Mouse (Mus musculus) kidney, adult 2 months (tissue): ENCODE data around the gene Wasf1. TPM values are rescaled to one million over a fixed set of nuclear protein-coding genes. Genes with fewer than 3 reads are reported as not detected.

Experiments used
- DNase-seq: peaks from one replicate; pipeline ENCODE4 v3.0.0; 2021
- H3K27ac ChIP-seq: fragments of 200-500 bp; 2 replicates; pipeline ENCODE4 v1.5.1; 2012; ENCODE audit warnings: low read depth, low read length, control low read depth, inconsistent platforms; ENCODE audit not compliant: insufficient read depth
- H3K27me3 ChIP-seq: fragments of 200-500 bp; replicated peaks from 2 replicates; pipeline ENCODE4 v1.6.1; 2012; ENCODE audit warnings: mild to moderate bottlenecking, moderate library complexity, low read length, inconsistent platforms; ENCODE audit not compliant: control insufficient read depth, insufficient read depth
- H3K36me3 ChIP-seq: fragments of 200-500 bp; 2 replicates; pipeline ENCODE4 v1.6.1; 2012; ENCODE audit warnings: mild to moderate bottlenecking, moderate library complexity, low read length, inconsistent platforms; ENCODE audit not compliant: control insufficient read depth, insufficient read depth
- H3K4me1 ChIP-seq: fragments of 200-500 bp; 2 replicates; pipeline ENCODE4 v1.6.1; 2011; ENCODE audit warnings: low read length; ENCODE audit not compliant: control insufficient read depth, insufficient read depth
- H3K4me3 ChIP-seq: fragments of 200-500 bp; 2 replicates; pipeline ENCODE4 v1.5.1; 2011; ENCODE audit warnings: mild to moderate bottlenecking, low read depth, low read length, control low read depth; ENCODE audit not compliant: insufficient read depth
- CTCF ChIP-seq: fragments of 200-500 bp; conservative IDR thresholded peaks from 2 replicates; pipeline ENCODE4 v1.5.1; 2011; ENCODE audit warnings: low read depth, mild to moderate bottlenecking, control low read depth, low read length, moderate library complexity, mixed read lengths; ENCODE audit not compliant: insufficient read depth, insufficient read length
- POLR2A ChIP-seq: fragments of 200-500 bp; IDR thresholded peaks from one replicate; pipeline ENCODE4 v1.6.1; 2011; ENCODE audit warnings: low read depth, low read length, control low read depth
- WGBS: fragments of 180-500 bp; shearing (Covaris S2); methylation state at CpG from one replicate; pipeline ENCODE4 v1.1.7; 2018; 5-methylcytosine and 5-hydroxymethylcytosine counted together
- polyA plus RNA-seq: library from polyadenylated mRNA; depleted of rRNA; stranded (reverse); fragments of >200 nt; gene quantifications from 2 replicates; pipeline ENCODE4 v1.2.3, GENCODE M21; 2012

Gene Wasf1
- polyA plus RNA-seq, 1 experiment: 1.4 TPM

DNA sequence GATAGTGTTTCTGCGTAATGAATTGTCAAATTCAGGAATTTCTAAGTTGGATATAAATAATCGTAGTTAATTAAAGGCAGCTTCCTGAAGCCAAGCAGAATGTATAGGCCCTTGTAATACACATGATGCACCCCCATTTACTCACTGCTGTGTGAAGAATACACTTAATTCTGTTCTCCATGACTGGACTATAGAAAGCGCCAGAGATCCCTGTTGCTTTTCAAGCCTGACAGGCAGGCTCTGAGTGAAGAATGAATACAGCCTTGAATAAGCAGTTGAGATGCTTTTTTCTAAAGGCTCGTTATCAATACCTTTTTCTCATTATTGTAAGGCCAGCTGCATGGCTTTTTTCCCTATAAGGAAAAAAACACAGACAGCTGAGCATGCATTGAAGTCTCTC is 59.4 kb downstream of the Wasf1 start:
- Histone ChIP-seq H3K36me3 (no peaks in the 10 kb centered on the region), H3K27ac (no peak overlapping the region), H3K4me1 (no peaks in the 10 kb centered on the region), H3K27me3 (no peaks in the 10 kb centered on the region), H3K4me3 (no peak overlapping the region)
- DNase-seq: no peak
- no peak for TF ChIP-seq POLR2A
- TF ChIP-seq CTCF: no peak
- WGBS: 89% methylated on average over 4 of the region's 4 CpGs

DNA sequence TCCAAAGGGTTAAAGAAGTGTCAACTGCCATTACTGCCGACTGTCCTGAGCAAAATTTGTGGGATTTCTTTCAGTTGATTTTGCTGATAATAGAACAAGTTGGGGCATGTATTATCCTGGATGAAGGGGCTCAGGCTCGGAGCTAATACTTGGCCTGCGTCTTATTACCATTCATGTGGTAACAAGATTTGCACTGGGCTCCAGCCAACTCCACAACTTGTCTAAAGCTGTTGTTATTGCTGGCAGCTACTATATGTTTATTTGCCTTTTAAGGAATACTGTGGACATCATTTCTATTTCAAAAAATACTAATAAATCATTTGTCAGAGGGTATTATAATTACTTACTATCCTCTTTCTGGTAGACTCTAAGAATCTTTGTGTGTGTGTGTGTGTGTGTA is 66.9 kb downstream of the Wasf1 start:
- 65% methylated on average over 3 of the region's 3 CpGs for WGBS
- TF ChIP-seq POLR2A (no peak), CTCF (no peak)

DNA sequence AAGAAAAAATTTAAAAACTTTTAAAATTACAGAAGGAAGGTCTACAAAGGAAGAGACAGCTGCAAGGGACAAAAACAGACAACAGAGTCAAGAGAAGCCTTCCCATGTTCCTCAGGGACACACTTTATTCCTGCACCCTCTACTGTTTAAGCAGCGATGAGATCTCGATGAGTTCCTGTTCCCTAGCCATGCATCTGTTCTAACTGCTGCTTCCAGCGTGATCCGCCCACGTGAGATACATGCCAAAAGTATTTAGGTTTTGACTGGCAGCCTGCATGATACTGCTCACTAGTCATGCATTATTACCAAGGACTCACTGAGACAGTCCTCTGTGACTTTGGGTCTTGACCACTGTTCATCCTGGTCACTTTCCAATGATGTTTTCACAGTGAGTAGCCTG is 72.9 kb downstream of the Wasf1 start:
- TF ChIP-seq CTCF (no peak), POLR2A (no peak)
- H3K4me3 ChIP-seq: no peak overlapping the region
- H3K27me3 ChIP-seq: no peaks in the 10 kb centered on the region
- no peaks in the 10 kb centered on the region for H3K4me1 ChIP-seq
- no peaks in the 10 kb centered on the region for H3K36me3 ChIP-seq
- 88% methylated on average over 5 of the region's 5 CpGs for WGBS
- no peak for DNase-seq
- no peak overlapping the region for H3K27ac ChIP-seq

More for the DNA sequence above, 66.9 kb downstream of the Wasf1 start:
- Histone ChIP-seq H3K4me1 (no peaks in the 10 kb centered on the region), H3K4me3 (no peak overlapping the region), H3K27ac (no peak overlapping the region), H3K27me3 (no peaks in the 10 kb centered on the region), H3K36me3 (no peaks in the 10 kb centered on the region)
- no peak for DNase-seq

DNA sequence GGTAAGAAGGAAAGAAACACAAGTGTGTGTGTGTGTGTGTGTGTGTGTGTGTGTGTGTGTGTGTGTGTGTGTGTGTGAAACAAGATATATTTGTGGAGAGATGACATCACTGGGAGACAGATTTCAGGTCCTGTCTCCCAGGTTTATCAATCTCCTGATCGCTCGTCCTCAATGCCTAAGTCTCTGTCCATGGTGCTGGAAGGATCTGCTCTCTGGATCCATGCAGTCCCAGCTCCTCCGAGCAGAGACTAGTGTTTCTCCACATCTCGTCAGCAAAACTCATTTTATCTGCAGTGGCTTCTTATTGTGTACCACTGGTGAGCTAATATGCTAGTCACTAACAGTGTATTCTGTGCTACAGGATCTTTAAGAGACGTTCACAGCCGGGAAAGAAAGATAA is 78.1 kb downstream of the Wasf1 start:
- Histone ChIP-seq H3K27ac (no peak overlapping the region), H3K36me3 (no peaks in the 10 kb centered on the region), H3K4me1 (no peaks in the 10 kb centered on the region), H3K27me3 (no peaks in the 10 kb centered on the region), H3K4me3 (no peak overlapping the region)
- TF ChIP-seq CTCF (no peak), POLR2A (no peak)
- WGBS: 39% methylated on average over 6 of the region's 6 CpGs
- DNase-seq: no peak

DNA sequence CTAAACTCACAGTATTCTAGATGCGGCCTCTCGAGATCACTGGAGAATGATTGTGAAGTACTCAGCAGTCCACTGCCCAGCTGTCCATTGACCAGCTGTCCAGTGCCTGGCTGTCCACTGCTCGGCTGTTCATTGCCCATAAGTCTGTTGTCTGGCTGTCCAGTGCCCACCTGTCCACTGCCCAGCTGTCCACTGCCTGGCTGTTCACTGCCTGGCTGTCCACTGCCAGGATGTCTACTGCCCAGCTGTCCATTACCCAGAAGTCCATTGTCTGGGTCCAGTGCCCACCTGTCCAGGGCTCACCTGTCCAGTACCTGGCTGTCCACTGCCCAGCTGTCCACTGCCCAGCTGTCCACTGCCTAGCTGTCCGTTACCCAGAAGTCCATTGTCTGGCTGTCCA is 78.7 kb downstream of the Wasf1 start:
- DNase-seq: no peak
- H3K27ac ChIP-seq: no peak overlapping the region
- TF ChIP-seq CTCF (no peak), POLR2A (no peak)
- H3K36me3 ChIP-seq: no peaks in the 10 kb centered on the region
- H3K4me3 ChIP-seq: no peak overlapping the region
- 85% methylated on average over 4 of the region's 4 CpGs for WGBS
- no peaks in the 10 kb centered on the region for H3K27me3 ChIP-seq
- no peaks in the 10 kb centered on the region for H3K4me1 ChIP-seq

DNA sequence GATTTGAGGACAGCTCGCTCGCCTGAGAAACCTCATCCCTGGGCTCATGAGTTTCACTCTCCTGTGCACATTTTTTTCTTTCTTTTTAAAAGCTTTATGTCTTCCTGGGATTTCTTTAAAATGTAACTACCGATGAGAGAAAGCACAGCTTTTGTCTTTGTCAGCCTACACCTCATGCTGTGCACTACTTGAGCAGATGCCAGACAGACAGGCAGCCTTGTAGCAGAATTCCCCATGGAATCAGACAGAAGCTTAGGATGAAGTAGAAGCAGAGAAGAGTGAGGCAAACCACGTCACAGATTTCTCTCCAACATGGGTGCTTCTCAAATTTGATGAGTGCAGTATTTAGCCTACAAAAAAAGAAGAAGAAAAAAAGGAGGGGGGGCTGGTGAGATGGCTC is 81.3 kb downstream of the Wasf1 start:
- Histone ChIP-seq H3K36me3 (no peaks in the 10 kb centered on the region), H3K4me3 (no peak overlapping the region), H3K4me1 (no peaks in the 10 kb centered on the region), H3K27me3 (no peaks in the 10 kb centered on the region), H3K27ac (no peak overlapping the region)
- TF ChIP-seq CTCF (no peak), POLR2A (no peak)
- 62% methylated on average over 4 of the region's 4 CpGs for WGBS
- DNase-seq: no peak

DNA sequence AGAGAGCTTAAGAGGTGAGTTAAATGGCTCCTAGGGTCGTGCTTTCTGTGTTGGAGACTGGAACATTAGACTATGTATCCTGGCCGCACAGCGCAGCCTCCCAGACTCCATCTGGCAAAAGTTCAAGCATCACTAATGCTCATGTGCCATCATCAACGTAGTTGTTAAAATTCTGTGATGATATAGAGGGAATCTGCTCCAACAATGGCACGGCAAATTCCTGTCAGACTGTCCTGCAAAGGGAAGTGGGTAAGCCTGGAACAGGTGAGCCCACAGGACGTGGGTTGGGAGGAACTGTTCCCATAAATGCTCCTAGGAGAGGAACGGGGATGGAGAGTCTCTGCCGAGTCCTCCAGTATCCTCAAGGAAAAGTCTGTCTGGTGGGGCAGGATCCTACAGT is 85.3 kb downstream of the Wasf1 start:
- H3K4me1 ChIP-seq: no peaks in the 10 kb centered on the region
- 63% methylated on average over 8 of the region's 8 CpGs for WGBS
- DNase-seq: no peak
- H3K4me3 ChIP-seq: no peak overlapping the region
- no peaks in the 10 kb centered on the region for H3K36me3 ChIP-seq
- no peak overlapping the region for H3K27ac ChIP-seq
- H3K27me3 ChIP-seq: no peaks in the 10 kb centered on the region
- TF ChIP-seq POLR2A (no peak), CTCF (no peak)
